Mouse (Mus musculus) left cerebral cortex, postnatal 14 days (tissue): Measurements from ENCODE around the gene Ccdc121. TPM values are rescaled to one million over a fixed set of nuclear protein-coding genes. Genes with fewer than 3 reads are reported as not detected.

Experiments
- total RNA-seq, 2 experiments: library from RNA; stranded (reverse); gene quantifications; 2 replicates each; pipeline ENCODE4 v1.2.3; 2021

Gene Ccdc121
- total RNA-seq, 2 experiments from 2014 or later, result 0.20 to 0.23 TPM

Other genes with a start within 250 kb of the Ccdc121 start
- 10 to 100 TPM; 72.5 to 76.0 TPM for gene Cnih3, start 158.8 kb downstream of the Ccdc121 start, total RNA-seq
- 1 to 10 TPM; 1.3 to 2.2 TPM for gene Dnah14, start 65.1 kb upstream of the Ccdc121 start, total RNA-seq